Mouse (Mus musculus): ENCODE measurements around the gene Lyrm1.

GRCm38 (mm10) chr7:119976256-119976655 is 80.6 kb downstream of the Lyrm1 start:
- no peak for TF ChIP-seq CTCF (IDR thresholded peaks at IDR 0.05; ENCODE audit: control insufficient read depth, insufficient read depth, low read length)
- no peak for TF ChIP-seq POLR2A (IDR thresholded peaks at IDR 0.05; ENCODE audit: borderline replicate concordance, control insufficient read depth, low read depth, low read length)

All from bone marrow, adult 2 months (tissue).